Comparison of ENCODE assay signal across 28 mouse cellular contexts in the genomic region with DNA sequence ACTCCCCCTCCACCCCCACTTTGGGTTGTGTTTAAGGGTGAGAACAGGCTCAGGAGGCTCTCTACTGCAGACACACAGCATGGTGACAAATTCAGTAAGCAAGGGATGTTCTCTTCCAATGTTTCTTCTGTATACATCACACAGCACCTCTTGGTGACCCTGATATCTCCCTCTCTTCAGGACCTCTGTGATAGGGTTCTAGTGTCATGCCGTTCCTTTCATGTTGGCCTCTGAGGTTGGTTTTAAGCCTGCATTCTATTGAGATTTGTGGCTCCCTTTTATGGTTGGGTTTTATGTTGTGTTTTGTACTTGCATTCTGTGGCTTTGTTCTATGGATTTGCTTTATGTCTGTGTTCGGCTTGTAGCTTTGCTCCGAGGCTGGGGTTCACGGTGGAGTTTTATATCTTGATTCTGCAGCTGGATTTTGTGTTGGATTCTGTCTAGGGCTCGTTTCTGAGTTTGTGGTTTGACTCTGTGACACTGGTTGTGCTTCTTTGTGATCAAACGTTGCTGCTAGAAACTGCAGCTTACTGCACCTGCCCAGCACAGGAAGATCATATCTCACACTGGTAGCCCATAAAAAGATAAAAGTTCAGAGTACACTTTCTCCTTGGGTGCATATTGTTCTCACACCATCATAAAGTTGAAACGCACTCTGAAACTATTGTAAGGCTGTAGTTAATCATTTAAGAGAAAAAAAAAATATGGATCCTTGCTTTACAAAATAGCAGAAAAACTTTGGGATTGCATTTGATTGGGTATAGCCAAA. TPM values are rescaled to one million over a fixed set of nuclear protein-coding genes. Genes with fewer than 3 reads are reported as not detected.
DNase-seq lines count a peak whose midpoint lies in the region; ATAC-seq lines count a peak whose summit lies in the region.
"Had no signal": no experiment of that assay in that cellular context is flagged by ENCODE, and none has a peak within 500 bp of the region (broad histone marks: within the 10 kb centered on the region; RNA-seq: fewer than 3 reads in every experiment).

No protein-coding gene starts in this region.

- H3K9me3 ChIP-seq in heart, embryonic 16.5 days (replicated peaks; ENCODE audit: control insufficient read depth, low read length): no peaks in the 10 kb centered on the region
- H3K9me3 ChIP-seq in intestine, embryonic 15.5 days: no peaks in the 10 kb centered on the region
- H3K9me3 ChIP-seq: embryonic facial prominence, embryonic 10.5 days; embryonic facial prominence, embryonic 13.5 days; forebrain, embryonic 12.5 days; forebrain, embryonic 15.5 days; heart, embryonic 12.5 days; heart, embryonic 15.5 days; hindbrain, embryonic 12.5 days; hindbrain, embryonic 15.5 days had no signal

- H3K27ac ChIP-seq in heart, embryonic 16.5 days (ENCODE audit: low read length): no peak overlapping the region
- H3K27ac ChIP-seq in intestine, embryonic 15.5 days: no peak overlapping the region; the same call in 1 of the 2 replicates
- H3K27ac ChIP-seq: embryonic facial prominence, embryonic 10.5 days; embryonic facial prominence, embryonic 13.5 days; forebrain, embryonic 12.5 days; forebrain, embryonic 15.5 days; heart, embryonic 15.5 days; hindbrain, embryonic 12.5 days; hindbrain, embryonic 15.5 days had no signal

- no peak overlapping the region for H3K4me2 ChIP-seq in heart, embryonic 16.5 days (ENCODE audit: low read depth, low read length)
- H3K4me2 ChIP-seq in intestine, embryonic 15.5 days (replicated peaks): no peak overlapping the region
- H3K4me2 ChIP-seq: embryonic facial prominence, embryonic 13.5 days; forebrain, embryonic 12.5 days; forebrain, embryonic 15.5 days; heart, embryonic 12.5 days; heart, embryonic 15.5 days; hindbrain, embryonic 12.5 days; hindbrain, embryonic 15.5 days had no signal

- intact Hi-C loops in heart, postnatal 36 days (cut with DNase I): no loop called here

- no peaks in the 10 kb centered on the region for H3K4me1 ChIP-seq in heart, embryonic 16.5 days (ENCODE audit: control insufficient read depth, insufficient read depth, low read length)
- no peaks in the 10 kb centered on the region for H3K4me1 ChIP-seq in intestine, embryonic 15.5 days (replicated peaks)
- H3K4me1 ChIP-seq: embryonic facial prominence, embryonic 10.5 days; embryonic facial prominence, embryonic 13.5 days; forebrain, embryonic 12.5 days; forebrain, embryonic 15.5 days; heart, embryonic 12.5 days; heart, embryonic 15.5 days; hindbrain, embryonic 12.5 days; hindbrain, embryonic 15.5 days had no signal

- 0 out of 2 replicates have a peak, but pooled peaks have one; percentile 32 for ATAC-seq in heart, embryonic 16.5 days (replicated peaks; ENCODE audit: extremely low read depth, insufficient read depth, low FRiP score)
- ATAC-seq in intestine, embryonic 15.5 days: peak; percentile 94
- ATAC-seq: CD4-positive, CD25-positive, alpha-beta regulatory T cell, adult 4 months; forebrain, embryonic 15.5 days had no signal

- no peak overlapping the region for H3K9ac ChIP-seq in heart, embryonic 16.5 days (ENCODE audit: low read length)
- H3K9ac ChIP-seq in intestine, embryonic 15.5 days: no peak overlapping the region
- H3K9ac ChIP-seq: embryonic facial prominence, embryonic 13.5 days; forebrain, embryonic 12.5 days; forebrain, embryonic 15.5 days; heart, embryonic 12.5 days; heart, embryonic 15.5 days; hindbrain, embryonic 12.5 days; hindbrain, embryonic 15.5 days had no signal

- H3K36me3 ChIP-seq in heart, embryonic 16.5 days (ENCODE audit: control insufficient read depth, insufficient read depth): no peaks in the 10 kb centered on the region
- H3K36me3 ChIP-seq in intestine, embryonic 15.5 days: no peaks in the 10 kb centered on the region
- H3K36me3 ChIP-seq: embryonic facial prominence, embryonic 10.5 days; embryonic facial prominence, embryonic 13.5 days; forebrain, embryonic 12.5 days; forebrain, embryonic 15.5 days; heart, embryonic 12.5 days; heart, embryonic 15.5 days; hindbrain, embryonic 12.5 days; hindbrain, embryonic 15.5 days had no signal

- no peaks in the 10 kb centered on the region for H3K27me3 ChIP-seq in heart, embryonic 16.5 days (ENCODE audit: control insufficient read depth, insufficient read depth, low read length)
- no peaks in the 10 kb centered on the region for H3K27me3 ChIP-seq in intestine, embryonic 15.5 days (replicated peaks)
- H3K27me3 ChIP-seq: embryonic facial prominence, embryonic 13.5 days; forebrain, embryonic 12.5 days; forebrain, embryonic 15.5 days; heart, embryonic 12.5 days; heart, embryonic 15.5 days; hindbrain, embryonic 12.5 days; hindbrain, embryonic 15.5 days had no signal

- H3K4me3 ChIP-seq in heart, embryonic 16.5 days (ENCODE audit: low read length): no peak overlapping the region
- H3K4me3 ChIP-seq in intestine, embryonic 15.5 days (replicated peaks): no peak overlapping the region
- H3K4me3 ChIP-seq: embryonic facial prominence, embryonic 10.5 days; embryonic facial prominence, embryonic 13.5 days; erythroblast, embryonic 14.5 days; forebrain, embryonic 12.5 days; forebrain, embryonic 15.5 days; heart, embryonic 12.5 days; heart, embryonic 15.5 days; hindbrain, embryonic 12.5 days; hindbrain, embryonic 15.5 days had no signal

- WGBS in heart, embryonic 16.5 days: 75% methylated on average over 7 of the region's 7 CpGs
- 55% methylated on average over 7 of the region's 7 CpGs for WGBS in intestine, embryonic 15.5 days

- no peak for DNase-seq in heart, postnatal 36 days
- DNase-seq in thymus, postnatal 0 days (ENCODE audit: low spot score): peak; percentile 65
- DNase-seq in thymus, postnatal 25 days: no peak
- DNase-seq in naive thymus-derived CD4-positive, alpha-beta T cell, adult 2 months (ENCODE audit: low read depth): peak; percentile 39
- DNase-seq in layer of hippocampus, postnatal 36 days: no peak
- no peak for DNase-seq in adrenal gland, postnatal 4 days (ENCODE audit: low spot score in 2 of 2)
- DNase-seq: adrenal gland, adult 2 months; adrenal gland, postnatal 14 days; cerebellum, adult 11-12 months; cerebellum, adult 8-10 months; cerebellum, postnatal 10 days; cerebellum, postnatal 36 days; embryo, embryonic 11 days; gastrocnemius, postnatal 10 days; heart, adult 18-20 months; heart, postnatal 14 days had no signal

RNA-seq across cellular contexts. Expression of gene Cers4, which starts 18.2 kb away (rescaled TPM):
- 43.9 and 50.1 TPM in 2 replicates for polyA plus RNA-seq in heart, embryonic 16.5 days (2015; fragmentation: Nextera tagmentation; extraction: Ambion mirVana)
- 10 to 100 TPM; 29.6 to 36.7 TPM for total RNA-seq in heart, postnatal 36 days (2021)
- 7.1 and 7.4 TPM in 2 replicates for polyA plus RNA-seq in thymus, postnatal 0 days (2015; fragmentation: Nextera tagmentation; extraction: Ambion mirVana)
- 18.3 and 19.2 TPM in 2 replicates for polyA plus RNA-seq in intestine, embryonic 15.5 days (2015; fragmentation: Nextera tagmentation; extraction: Ambion mirVana)
- 10 to 100 TPM; 48.0 to 50.3 TPM for total RNA-seq in layer of hippocampus, postnatal 36 days (2021)
- 10 to 100 TPM; 22.6 to 25.7 TPM for total RNA-seq in adrenal gland, postnatal 4 days (2021)
- polyA plus RNA-seq: erythroblast, embryonic 14.5 days had no signal

Comparison
In these comparisons a context has a peak if more than half of its experiments do, and no peak if none do; other contexts are left out.
1. DNase-seq: peak in thymus, postnatal 0 days (single experiment) and naive thymus-derived CD4-positive, alpha-beta T cell, adult 2 months (single experiment); none in heart, postnatal 36 days (0 of 2), thymus, postnatal 25 days (single experiment), layer of hippocampus, postnatal 36 days (0 of 2) and adrenal gland, postnatal 4 days (0 of 2).